Mouse (Mus musculus) stomach, embryonic 14.5 days (tissue): Measurements from ENCODE around the gene Macc1. TPM values are rescaled to one million over a fixed set of nuclear protein-coding genes. Genes with fewer than 3 reads are reported as not detected.

ENCODE experiments used
- ATAC-seq: fragments of 200-750 bp; cut with Nextera tagmentation; 2 replicates; pipeline ENCODE4 v1.8.0; 2017; ENCODE audit warnings: low read depth, moderate TSS enrichment; ENCODE audit not compliant: insufficient number of reproducible peaks, insufficient read depth, low FRiP score
- H3K27ac ChIP-seq: fragments of 300-500 bp; sonication (generic); 2 replicates; pipeline ENCODE4 v1.5.1; 2014; ENCODE audit warnings: mild to moderate bottlenecking, low read length, moderate library complexity, mixed read lengths
- H3K27me3 ChIP-seq: fragments of 300-500 bp; sonication (generic); 2 replicates; pipeline ENCODE4 v1.6.1; 2014; ENCODE audit warnings: low read length, control low read depth, mixed read lengths; ENCODE audit not compliant: control insufficient read depth, insufficient read depth
- H3K36me3 ChIP-seq: fragments of 300-500 bp; sonication (generic); 2 replicates; pipeline ENCODE4 v1.6.1; 2014; ENCODE audit warnings: mild to moderate bottlenecking, control low read depth, low read length, moderate library complexity, mixed read lengths; ENCODE audit not compliant: control insufficient read depth, insufficient read depth
- H3K4me1 ChIP-seq: fragments of 300-500 bp; sonication (generic); 2 replicates; pipeline ENCODE4 v1.6.1; 2014; ENCODE audit warnings: low read length, control low read depth, mixed read lengths; ENCODE audit not compliant: control insufficient read depth, insufficient read depth
- H3K4me2 ChIP-seq: fragments of 300-500 bp; sonication (generic); replicated peaks from 2 replicates; pipeline ENCODE4 v1.6.1; 2014; ENCODE audit warnings: low read depth, low read length, control low read depth
- H3K4me3 ChIP-seq: fragments of 300-500 bp; sonication (generic); 2 replicates; pipeline ENCODE4 v1.5.1; 2014; ENCODE audit warnings: low read depth, low read length, control low read depth
- H3K9ac ChIP-seq: fragments of 300-500 bp; sonication (generic); replicated peaks from 2 replicates; pipeline ENCODE4 v1.6.1; 2014; ENCODE audit warnings: low read depth, mild to moderate bottlenecking, control low read depth, low read length, moderate library complexity, mixed read lengths
- H3K9me3 ChIP-seq: fragments of 300-500 bp; sonication (generic); 2 replicates; pipeline ENCODE4 v1.6.1; 2016; ENCODE audit warnings: low read depth, low read length, control low read depth; ENCODE audit not compliant: control insufficient read depth
- WGBS: fragments of 180-500 bp; shearing (Covaris S2); extraction: QIAGEN DNeasy Blood & Tissue Kit; methylation state at CpG from one replicate; pipeline ENCODE4 v1.1.7; 2014; 5-methylcytosine and 5-hydroxymethylcytosine counted together
- polyA plus RNA-seq: library from polyadenylated mRNA; unstranded; fragments of >200 nt; fragmentation: Nextera tagmentation; extraction: Ambion mirVana; gene quantifications from 2 replicates; pipeline ENCODE4 v1.2.1, GENCODE M21; 2014

Gene Macc1
- polyA plus RNA-seq, 1 experiment from 2014 or later, result 5.8 TPM

DNA sequence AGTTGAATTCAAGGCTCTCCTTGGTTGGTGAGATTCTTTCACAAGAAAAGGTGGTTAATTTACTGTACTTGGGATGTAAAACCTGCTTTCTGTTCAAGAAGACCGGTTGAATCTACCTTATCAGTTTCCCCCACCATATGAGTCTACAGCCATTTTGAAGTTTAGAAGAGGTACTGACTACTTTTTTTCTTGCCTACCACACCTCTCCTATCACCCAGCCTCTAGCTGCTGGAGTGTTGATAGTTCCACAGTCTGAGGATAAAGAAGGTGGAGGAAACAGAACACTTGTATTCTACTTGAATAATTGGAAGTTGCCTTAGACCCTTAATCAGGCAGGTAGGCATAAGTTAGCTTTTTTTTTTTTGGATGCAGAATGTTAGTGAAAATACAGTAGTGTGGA lies 88.2 kb downstream of the Macc1 start:
- Histone ChIP-seq H3K9ac (no peak overlapping the region), H3K36me3 (no peaks in the 10 kb centered on the region), H3K27ac (no peak overlapping the region), H3K9me3 (no peaks in the 10 kb centered on the region), H3K4me1 (no peaks in the 10 kb centered on the region), H3K27me3 (no peaks in the 10 kb centered on the region), H3K4me2 (no peak overlapping the region), H3K4me3 (no peak overlapping the region)
- 83% methylated on average over 1 of the region's 1 CpGs for WGBS
- ATAC-seq, result no peak

DNA sequence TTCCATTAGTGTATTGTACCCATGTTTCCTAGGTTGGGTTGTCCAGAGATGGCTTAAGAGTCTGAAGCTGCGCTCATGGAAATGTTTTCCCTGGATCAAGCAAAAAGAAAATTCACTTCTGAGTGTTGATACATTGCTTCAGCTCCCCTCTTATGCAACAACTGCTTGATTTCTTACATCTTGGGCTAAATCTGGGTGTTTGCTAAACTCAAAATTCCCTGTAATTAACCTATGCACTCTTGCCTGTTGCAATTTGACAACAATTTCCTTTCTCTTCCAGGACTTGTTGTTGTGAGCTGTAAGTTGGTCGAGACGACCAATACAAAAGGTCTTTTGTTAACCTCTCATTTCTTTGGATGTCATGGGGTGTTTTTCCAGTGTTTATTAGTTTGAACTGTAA lies 88.7 kb downstream of the Macc1 start:
- no peak for ATAC-seq
- Histone ChIP-seq H3K4me3 (no peak overlapping the region), H3K27me3 (no peaks in the 10 kb centered on the region), H3K4me2 (no peak overlapping the region), H3K9ac (no peak overlapping the region), H3K36me3 (no peaks in the 10 kb centered on the region), H3K9me3 (no peaks in the 10 kb centered on the region), H3K27ac (no peak overlapping the region), H3K4me1 (no peaks in the 10 kb centered on the region)
- WGBS, result 65% methylated on average over 3 of the region's 3 CpGs

DNA sequence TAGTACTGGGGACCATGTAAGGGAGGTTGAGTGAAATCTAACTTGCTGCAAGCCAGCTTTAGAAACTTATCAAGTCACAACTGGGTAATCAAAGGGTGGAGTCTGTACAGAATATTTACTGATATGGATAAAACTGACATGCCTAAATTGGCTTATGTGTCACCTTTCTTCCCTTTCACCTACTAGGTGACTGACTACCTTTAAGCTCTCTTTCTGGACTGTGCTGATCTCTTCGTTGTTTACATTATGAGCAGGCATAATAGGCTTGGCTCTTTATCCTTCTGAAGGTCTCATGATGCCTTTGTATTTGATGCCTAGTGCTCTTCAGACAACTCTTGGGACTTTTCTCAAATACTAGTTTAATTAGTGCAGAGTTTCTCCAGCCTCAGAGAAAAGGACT lies 90.7 kb downstream of the Macc1 start:
- Histone ChIP-seq H3K27me3 (no peaks in the 10 kb centered on the region), H3K4me2 (no peak overlapping the region), H3K4me3 (no peak overlapping the region), H3K27ac (no peak overlapping the region), H3K9me3 (no peaks in the 10 kb centered on the region), H3K36me3 (no peaks in the 10 kb centered on the region), H3K4me1 (no peaks in the 10 kb centered on the region), H3K9ac (no peak overlapping the region)
- 78% methylated on average over 1 of the region's 1 CpGs for WGBS
- no peak for ATAC-seq

DNA sequence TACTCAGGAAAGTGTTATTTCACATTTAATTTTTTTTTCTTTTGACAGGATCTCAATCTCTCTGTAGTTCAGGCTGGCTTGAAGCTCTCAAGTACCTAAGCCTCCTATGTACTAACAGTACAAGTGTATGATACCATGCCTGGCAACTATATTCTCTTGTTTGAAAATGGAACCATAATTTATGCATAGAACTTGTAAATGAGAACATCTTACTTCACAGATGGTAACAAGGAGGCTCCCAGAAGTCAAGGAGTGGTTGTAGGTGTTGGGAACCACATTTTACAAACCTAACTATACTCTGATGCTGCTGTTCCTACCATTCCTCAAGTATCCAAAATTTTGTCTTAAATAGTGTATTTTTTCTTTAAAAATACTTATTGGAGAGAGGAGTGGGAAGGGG lies 96.5 kb downstream of the Macc1 start:
- Histone ChIP-seq H3K4me3 (no peak overlapping the region), H3K9ac (no peak overlapping the region), H3K9me3 (no peaks in the 10 kb centered on the region), H3K27ac (no peak overlapping the region), H3K36me3 (no peaks in the 10 kb centered on the region), H3K4me1 (no peaks in the 10 kb centered on the region), H3K4me2 (no peak overlapping the region), H3K27me3 (no peaks in the 10 kb centered on the region)
- no peak for ATAC-seq

DNA sequence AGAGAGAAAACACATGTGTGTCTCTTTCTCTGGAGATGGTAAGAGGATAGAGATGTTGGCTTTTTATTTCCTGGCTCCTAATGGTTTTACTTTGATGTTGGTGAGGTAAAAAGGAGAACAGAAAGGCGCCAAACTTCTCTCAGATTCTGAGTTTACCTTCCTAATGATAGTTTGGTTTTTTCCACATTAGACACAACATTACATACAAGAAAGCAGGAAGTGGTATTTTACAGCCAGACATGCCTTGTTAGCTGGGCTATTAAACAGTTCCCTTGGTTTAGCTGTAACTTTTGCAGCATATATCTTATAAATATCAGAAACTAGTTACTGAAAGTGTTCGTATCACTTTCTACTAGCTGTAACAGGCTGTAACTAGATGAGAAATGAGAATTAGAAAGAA lies 96.9 kb downstream of the Macc1 start:
- H3K4me1 ChIP-seq, result no peaks in the 10 kb centered on the region
- H3K4me3 ChIP-seq, result no peak overlapping the region
- WGBS, result 84% methylated on average over 2 of the region's 2 CpGs
- H3K4me2 ChIP-seq, result no peak overlapping the region
- no peak for ATAC-seq
- no peak overlapping the region for H3K27ac ChIP-seq
- no peaks in the 10 kb centered on the region for H3K36me3 ChIP-seq
- no peaks in the 10 kb centered on the region for H3K27me3 ChIP-seq
- H3K9me3 ChIP-seq, result no peaks in the 10 kb centered on the region
- H3K9ac ChIP-seq, result no peak overlapping the region

DNA sequence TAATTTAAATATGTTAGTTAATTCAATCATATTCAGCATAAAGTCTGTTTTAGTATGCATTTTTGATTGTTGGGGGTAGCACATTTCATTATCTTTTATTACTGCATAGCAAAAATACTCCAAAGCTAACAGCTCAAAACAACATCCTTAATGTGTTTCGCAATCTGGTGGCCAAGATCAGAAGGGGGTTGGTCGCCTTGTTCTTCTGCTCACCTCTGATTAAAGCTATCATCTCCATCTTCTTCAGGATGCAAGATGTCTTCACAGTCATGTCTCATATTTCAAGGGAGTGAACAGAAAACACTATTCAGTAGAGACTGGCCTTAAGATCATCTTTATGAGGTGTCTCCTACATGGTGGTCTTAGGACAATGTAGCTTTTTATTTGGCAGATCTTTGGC lies 97.9 kb downstream of the Macc1 start:
- Histone ChIP-seq H3K27ac (no peak overlapping the region), H3K4me1 (no peaks in the 10 kb centered on the region), H3K9me3 (no peaks in the 10 kb centered on the region), H3K9ac (no peak overlapping the region), H3K27me3 (no peaks in the 10 kb centered on the region), H3K4me2 (no peak overlapping the region), H3K4me3 (no peak overlapping the region), H3K36me3 (no peaks in the 10 kb centered on the region)
- no peak for ATAC-seq
- WGBS, result 75% methylated on average over 2 of the region's 2 CpGs

DNA sequence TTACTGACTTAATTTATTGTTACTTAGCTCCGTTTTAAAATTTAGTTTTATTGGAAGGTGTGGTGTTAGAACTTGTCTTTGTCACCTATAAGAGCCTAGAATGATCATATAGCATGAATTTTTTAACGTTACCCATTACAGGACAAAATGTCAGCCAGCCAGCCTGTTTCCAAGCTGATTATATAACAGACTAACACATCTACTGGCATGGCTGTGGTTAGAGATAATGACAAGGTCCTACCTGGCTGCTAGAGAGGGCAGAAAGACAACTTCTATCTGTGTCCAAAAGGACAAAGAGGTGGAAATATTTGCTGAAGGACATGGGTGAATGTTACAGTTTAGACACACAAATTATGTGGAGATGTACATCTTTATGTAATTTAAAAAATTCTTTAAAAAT lies 101.8 kb downstream of the Macc1 start:
- no peak overlapping the region for H3K9ac ChIP-seq
- no peak overlapping the region for H3K27ac ChIP-seq
- H3K4me2 ChIP-seq, result no peak overlapping the region
- H3K9me3 ChIP-seq, result no peaks in the 10 kb centered on the region
- no peak for ATAC-seq
- no peak overlapping the region for H3K4me3 ChIP-seq
- no peaks in the 10 kb centered on the region for H3K4me1 ChIP-seq
- H3K27me3 ChIP-seq, result no peaks in the 10 kb centered on the region
- 84% methylated on average over 2 of the region's 2 CpGs for WGBS
- no peaks in the 10 kb centered on the region for H3K36me3 ChIP-seq

DNA sequence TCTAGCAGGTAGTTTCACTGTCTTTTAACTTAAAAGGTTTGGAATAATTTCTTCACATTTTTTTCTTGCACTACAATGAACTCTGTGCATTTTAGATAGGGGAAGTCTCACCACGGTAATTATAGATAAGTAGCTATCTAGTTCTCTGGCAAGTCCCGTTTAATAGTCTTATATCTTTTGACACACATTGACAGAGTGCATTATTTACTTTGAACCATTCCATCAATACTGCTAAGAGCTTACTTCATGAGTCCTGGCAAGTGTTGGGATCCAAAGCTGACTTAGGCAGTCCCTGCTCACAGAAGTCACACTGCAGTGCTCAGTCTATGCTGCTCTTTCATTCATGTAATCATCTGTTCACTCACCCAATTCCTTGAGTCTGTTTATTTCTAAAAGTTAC lies 111.7 kb downstream of the Macc1 start:
- H3K4me3 ChIP-seq, result no peak overlapping the region
- no peaks in the 10 kb centered on the region for H3K4me1 ChIP-seq
- WGBS, result 58% methylated on average over 2 of the region's 2 CpGs
- no peak overlapping the region for H3K4me2 ChIP-seq
- no peak overlapping the region for H3K27ac ChIP-seq
- H3K36me3 ChIP-seq, result no peaks in the 10 kb centered on the region
- H3K9ac ChIP-seq, result no peak overlapping the region
- no peak for ATAC-seq
- H3K27me3 ChIP-seq, result no peaks in the 10 kb centered on the region
- H3K9me3 ChIP-seq, result no peaks in the 10 kb centered on the region

DNA sequence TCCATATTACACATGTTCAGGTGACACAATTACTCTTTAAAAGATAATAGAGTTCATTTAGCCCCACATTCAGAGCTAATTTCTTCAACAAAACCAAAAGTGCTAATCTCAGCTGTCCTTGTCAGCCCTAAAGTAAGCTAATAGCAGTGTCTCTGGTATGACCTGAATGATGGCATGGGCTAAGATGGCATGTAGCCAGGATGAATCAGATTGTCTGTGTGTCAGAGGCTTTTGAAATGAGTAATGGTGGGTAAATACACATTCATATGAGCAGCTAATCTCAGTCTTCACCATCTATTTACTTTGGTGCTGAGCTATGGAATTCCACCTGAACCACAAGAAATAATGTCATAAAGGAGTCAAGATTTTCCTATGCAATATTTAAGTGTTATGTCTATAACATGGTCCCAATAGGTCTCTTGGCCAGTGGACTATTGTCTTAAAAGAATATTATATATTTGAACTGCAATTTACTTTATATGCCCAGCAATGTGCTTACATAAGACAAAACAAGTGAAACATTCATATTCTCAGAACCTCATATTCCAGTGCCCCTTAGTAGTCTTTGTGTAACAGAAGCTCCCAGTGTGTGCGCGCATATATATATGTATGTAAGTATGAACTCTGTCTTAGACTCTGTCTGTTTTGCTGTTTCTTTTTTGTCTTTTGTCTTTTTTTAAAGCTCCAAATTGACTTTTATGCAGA lies 112.3 kb downstream of the Macc1 start:
- Histone ChIP-seq H3K27ac (no peak overlapping the region), H3K9ac (no peak overlapping the region), H3K4me1 (no peaks in the 10 kb centered on the region), H3K27me3 (no peaks in the 10 kb centered on the region), H3K36me3 (no peaks in the 10 kb centered on the region), H3K9me3 (no peaks in the 10 kb centered on the region), H3K4me2 (no peak overlapping the region), H3K4me3 (no peak overlapping the region)
- ATAC-seq, result no peak; the same call in 1 of the 2 replicates
- 99% methylated on average over 2 of the region's 2 CpGs for WGBS
